Mouse (Mus musculus): ENCODE data around the gene Cox18.

The Cox18 gene

GRCm38 (mm10) chr5:90178116-90178515 lies 45.7 kb downstream of the Cox18 start:
- peak in 1 of 2 experiments; percentile 35 for DNase-seq (ENCODE audit: low spot score in 2 of 2)

All from right cerebral cortex, postnatal 10 days (tissue).